Mouse (Mus musculus) neutrophil, adult 5-6 weeks (primary cell): ENCODE measurements around the gene Dmc1. TPM values are rescaled to one million over a fixed set of nuclear protein-coding genes. Genes with fewer than 3 reads are reported as not detected.

Experiments used
- ATAC-seq: fragments of 151-379, 151-347 bp; 2 replicates; pipeline ENCODE4 v1.8.0; 2017; ENCODE audit warnings: mild to moderate bottlenecking, moderate TSS enrichment; ENCODE audit not compliant: insufficient number of reproducible peaks, poor library complexity, low FRiP score, severe bottlenecking; ENCODE audit errors: extremely low read depth
- total RNA-seq: library from RNA; stranded (forward); fragments of 200-1000 nt; gene quantifications from 2 replicates; pipeline ENCODE4 v1.2.3, GENCODE M21; 2017

Gene Dmc1
- total RNA-seq, 1 experiment from 2014 or later: not detected

- no peak for ATAC-seq
Observed at GRCm38 (mm10) chr15:79518571-79518970, 86.3 kb downstream of the Dmc1 start.

GRCm38 (mm10) chr15:79517710-79518109 lies 87.2 kb downstream of the Dmc1 start:
- no peak for ATAC-seq

GRCm38 (mm10) chr15:79516171-79517096 lies 88.5 kb downstream of the Dmc1 start, which contains the start of gene Kdelr3:
TSS of gene Kdelr3 (plus strand) at chr15:79516411.
- ATAC-seq: no peak

GRCm38 (mm10) chr15:79513940-79514339 lies 91.0 kb downstream of the Dmc1 start:
- no peak for ATAC-seq

- no peak for ATAC-seq
Observed at GRCm38 (mm10) chr15:79511553-79512320, 93.2 kb downstream of the Dmc1 start.

Other genes with a start within 250 kb of the Dmc1 start
- 22.8 and 29.3 TPM in 2 replicates for gene Tmem184b, start 201.5 kb downstream of the Dmc1 start, total RNA-seq
- 83.1 and 92.8 TPM in 2 replicates for gene Csnk1e, start 149.5 kb downstream of the Dmc1 start, total RNA-seq
- gene Kcnj4, start 99.9 kb downstream of the Dmc1 start, total RNA-seq: not detected in 2 replicates
- not detected in 2 replicates for gene Kdelr3, start 88.7 kb downstream of the Dmc1 start, total RNA-seq
- 371 and 386 TPM in 2 replicates for gene Ddx17, start 58.4 kb downstream of the Dmc1 start, total RNA-seq
- gene Fam227a, start 53.8 kb upstream of the Dmc1 start, total RNA-seq: 12.3 and 19.3 TPM in 2 replicates
- 18.8 and 22.0 TPM in 2 replicates for gene Cby1, start 54.1 kb upstream of the Dmc1 start, total RNA-seq
- 68.0 and 76.0 TPM in 2 replicates for gene Tomm22, start 65.8 kb upstream of the Dmc1 start, total RNA-seq
- gene Josd1, start 82.8 kb upstream of the Dmc1 start, total RNA-seq: 17.2 and 20.5 TPM in 2 replicates
- gene Gtpbp1, start 85.7 kb upstream of the Dmc1 start, total RNA-seq: 67.9 and 87.6 TPM in 2 replicates
- gene Sun2, start 137.4 kb upstream of the Dmc1 start, total RNA-seq: 268 and 275 TPM in 2 replicates
- gene Dnal4, start 172.7 kb upstream of the Dmc1 start, total RNA-seq: 11.6 and 12.2 TPM in 2 replicates
- 0.12 TPM in 2 replicates for gene Nptxr, start 199.7 kb upstream of the Dmc1 start, total RNA-seq
- gene Npcd, start 229.1 kb upstream of the Dmc1 start, total RNA-seq: not detected in 2 replicates
- 11.3 and 12.0 TPM in 2 replicates for gene Cbx6, start 229.6 kb upstream of the Dmc1 start, total RNA-seq